Comparison of ENCODE assay signal across 8 mouse cellular contexts in the genomic region with DNA sequence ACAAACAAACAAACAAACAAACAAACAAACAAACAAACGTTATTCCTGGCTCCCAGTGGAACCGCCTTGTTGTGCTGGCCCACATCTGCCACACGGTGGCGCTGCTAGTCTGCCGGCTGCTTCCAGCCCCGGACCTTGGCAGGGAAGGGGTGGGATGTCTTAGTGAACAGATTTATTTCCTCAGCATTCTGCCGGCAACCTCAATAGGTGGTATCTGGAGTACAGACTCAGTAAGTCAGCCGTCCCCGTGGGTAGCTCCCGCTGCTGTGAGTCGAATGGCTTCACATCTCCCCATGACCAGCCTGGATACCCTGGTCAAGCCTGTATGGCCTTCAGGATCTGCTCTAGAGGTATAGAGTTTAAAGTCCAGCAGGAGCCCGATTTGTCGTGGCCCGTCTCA. TPM values are rescaled to one million over a fixed set of nuclear protein-coding genes. Genes with fewer than 3 reads are reported as not detected.
DNase-seq lines count a peak whose midpoint lies in the region; ATAC-seq lines count a peak whose summit lies in the region.

No protein-coding gene starts in this region.

- ATAC-seq in heart, embryonic 11.5 days (replicated peaks; ENCODE audit: insufficient number of reproducible peaks, low FRiP score, low TSS enrichment), result no peak; the same call in 1 of the 2 replicates
- ATAC-seq in kidney, embryonic 15.5 days (replicated peaks; ENCODE audit: low FRiP score), result peak; percentile 69
- no peak for ATAC-seq in liver, embryonic 11.5 days (replicated peaks; ENCODE audit: low FRiP score)

- H3K36me3 ChIP-seq in embryonic facial prominence, embryonic 10.5 days (replicated peaks), result no peaks in the 10 kb centered on the region
- H3K36me3 ChIP-seq in heart, embryonic 11.5 days (ENCODE audit: control insufficient read depth, insufficient read depth, low read length), result no peaks in the 10 kb centered on the region
- no peaks in the 10 kb centered on the region for H3K36me3 ChIP-seq in kidney, embryonic 15.5 days
- H3K36me3 ChIP-seq in liver, embryonic 11.5 days (ENCODE audit: control insufficient read depth, insufficient read depth, low read length), result no peaks in the 10 kb centered on the region

- peak; percentile 77 for DNase-seq in 3T3-L1 (ENCODE audit: low read depth, low spot score)
- DNase-seq in adrenal gland, postnatal 25 days, result peak; percentile 78
- peak; percentile 81 for DNase-seq in embryonic facial prominence, embryonic 10.5 days (ENCODE audit: low spot score)
- DNase-seq in liver, embryonic 11.5 days (ENCODE audit: low spot score), result peak; percentile 70
- peak; percentile 71 for DNase-seq in neural tube, embryonic 10.5 days (ENCODE audit: extremely low spot score, low spot score)
- peak; percentile 6 to 11 for DNase-seq in thymus, adult 18-20 months

- H3K27me3 ChIP-seq in embryonic facial prominence, embryonic 10.5 days (replicated peaks; ENCODE audit: low read depth, poor library complexity, severe bottlenecking), result peaks cover 5% of the 10 kb centered on the region; the same call in 1 of the 2 replicates
- no peaks in the 10 kb centered on the region for H3K27me3 ChIP-seq in heart, embryonic 11.5 days (ENCODE audit: control insufficient read depth, insufficient read depth, low read length)
- H3K27me3 ChIP-seq in kidney, embryonic 15.5 days, result peaks cover 3% of the 10 kb centered on the region; the same call in 1 of the 2 replicates
- H3K27me3 ChIP-seq in liver, embryonic 11.5 days (replicated peaks; ENCODE audit: control insufficient read depth, insufficient read depth, low read length), result peaks cover 4% of the 10 kb centered on the region

- peak overlapping the region; percentile 35 for H3K4me3 ChIP-seq in embryonic facial prominence, embryonic 10.5 days
- no peak overlapping the region for H3K4me3 ChIP-seq in heart, embryonic 11.5 days (ENCODE audit: low read depth, low read length)
- H3K4me3 ChIP-seq in kidney, embryonic 15.5 days (replicated peaks), result peak overlapping the region; percentile 13
- no peak overlapping the region for H3K4me3 ChIP-seq in liver, embryonic 11.5 days (ENCODE audit: low read depth, low read length)

- no peak overlapping the region for H3K9ac ChIP-seq in heart, embryonic 11.5 days (ENCODE audit: low read depth, low read length)
- no peak overlapping the region for H3K9ac ChIP-seq in kidney, embryonic 15.5 days
- H3K9ac ChIP-seq in liver, embryonic 11.5 days (ENCODE audit: low read depth, low read length), result no peak overlapping the region

- peak overlapping the region; percentile 60 for H3K4me2 ChIP-seq in heart, embryonic 11.5 days
- peak overlapping the region; percentile 55 for H3K4me2 ChIP-seq in kidney, embryonic 15.5 days
- H3K4me2 ChIP-seq in liver, embryonic 11.5 days, result 0 out of 2 replicates have a peak overlapping the region, but pooled peaks have one; percentile 1

- H3K4me1 ChIP-seq in embryonic facial prominence, embryonic 10.5 days, result peaks cover 11% of the 10 kb centered on the region
- peaks cover 40% of the 10 kb centered on the region for H3K4me1 ChIP-seq in heart, embryonic 11.5 days (ENCODE audit: control insufficient read depth, insufficient read depth, low read length)
- H3K4me1 ChIP-seq in kidney, embryonic 15.5 days, result peaks cover 11% of the 10 kb centered on the region
- H3K4me1 ChIP-seq in liver, embryonic 11.5 days (replicated peaks; ENCODE audit: control insufficient read depth, insufficient read depth, low read length), result peaks cover 7% of the 10 kb centered on the region; the same call in 1 of the 2 replicates

- 8% methylated on average over 14 of the region's 14 CpGs for WGBS in embryonic facial prominence, embryonic 10.5 days
- 11% methylated on average over 14 of the region's 14 CpGs for WGBS in heart, embryonic 11.5 days (ENCODE audit: insufficient replicate concordance)
- 7% methylated on average over 14 of the region's 14 CpGs for WGBS in kidney, embryonic 15.5 days
- WGBS in liver, embryonic 11.5 days, result 10% methylated on average over 14 of the region's 14 CpGs

- H3K27ac ChIP-seq in embryonic facial prominence, embryonic 10.5 days (replicated peaks), result no peak overlapping the region
- 0 out of 2 replicates have a peak overlapping the region, but pooled peaks have one; percentile 15 for H3K27ac ChIP-seq in heart, embryonic 11.5 days (ENCODE audit: low read depth, low read length)
- no peak overlapping the region for H3K27ac ChIP-seq in kidney, embryonic 15.5 days
- H3K27ac ChIP-seq in liver, embryonic 11.5 days (ENCODE audit: low read depth, low read length), result no peak overlapping the region

- H3K9me3 ChIP-seq in embryonic facial prominence, embryonic 10.5 days, result no peaks in the 10 kb centered on the region
- H3K9me3 ChIP-seq in heart, embryonic 11.5 days (replicated peaks; ENCODE audit: control insufficient read depth, low read length), result no peaks in the 10 kb centered on the region
- H3K9me3 ChIP-seq in kidney, embryonic 15.5 days (replicated peaks), result no peaks in the 10 kb centered on the region
- no peaks in the 10 kb centered on the region for H3K9me3 ChIP-seq in liver, embryonic 11.5 days (ENCODE audit: control insufficient read depth, low read length)

RNA-seq across cellular contexts. Expression of gene Dab2ip, which starts 13.3 kb away (rescaled TPM):
- total RNA-seq in adrenal gland, postnatal 25 days (2021), result 96.1 and 137 TPM in 2 replicates
- 34.7 and 35.4 TPM in 2 replicates for polyA plus RNA-seq in embryonic facial prominence, embryonic 10.5 days (2016; fragmentation: Nextera tagmentation; extraction: Ambion mirVana)
- polyA plus RNA-seq in heart, embryonic 11.5 days (2014; fragmentation: Nextera tagmentation; extraction: Ambion mirVana), result 49.0 and 49.1 TPM in 2 replicates
- polyA plus RNA-seq in kidney, embryonic 15.5 days (2015; fragmentation: Nextera tagmentation; extraction: Ambion mirVana), result 37.5 and 40.4 TPM in 2 replicates
- 16.2 and 20.0 TPM in 2 replicates for polyA plus RNA-seq in liver, embryonic 11.5 days (2014; fragmentation: Nextera tagmentation; extraction: Ambion mirVana)

Comparison
In these comparisons a context has a peak if more than half of its experiments do, and no peak if none do; other contexts are left out.
1. DNase-seq: peak in every context shown above with its lines; median percentile 81 in embryonic facial prominence, embryonic 10.5 days; 78 in adrenal gland, postnatal 25 days; 77 in 3T3-L1; 71 in neural tube, embryonic 10.5 days; 70 in liver, embryonic 11.5 days; 8 in thymus, adult 18-20 months.
2. H3K4me3 ChIP-seq: peak in embryonic facial prominence, embryonic 10.5 days (single experiment) and kidney, embryonic 15.5 days (single experiment); none in heart, embryonic 11.5 days (single experiment) and liver, embryonic 11.5 days (single experiment).
3. H3K4me2 ChIP-seq: peak in every context shown above with its lines; median percentile 60 in heart, embryonic 11.5 days; 55 in kidney, embryonic 15.5 days; 1 in liver, embryonic 11.5 days.